Mouse (Mus musculus): ENCODE measurements around the gene Polg2.
"Not testable (repeated sequence)": the region's sequence is repeated elsewhere in the genome, so short reads cannot be mapped to it uniquely, and the experiment has no call there.

Polg2 gene

GRCm38 (mm10) chr11:106789649-106790048 is 10.3 kb upstream of the Polg2 start:
- DNase-seq (ENCODE audit: low read depth, low spot score), result no peak

- DNase-seq (ENCODE audit: low read depth, low spot score), result peak; percentile 99
Measured at GRCm38 (mm10) chr11:106788775-106789459, 9.6 kb upstream of the Polg2 start, which contains the start of the genes Ddx5 and Cep95. TSS of gene Ddx5 (minus strand) at chr11:106789185. TSS of gene Cep95 (plus strand) at chr11:106789252.

DNA sequence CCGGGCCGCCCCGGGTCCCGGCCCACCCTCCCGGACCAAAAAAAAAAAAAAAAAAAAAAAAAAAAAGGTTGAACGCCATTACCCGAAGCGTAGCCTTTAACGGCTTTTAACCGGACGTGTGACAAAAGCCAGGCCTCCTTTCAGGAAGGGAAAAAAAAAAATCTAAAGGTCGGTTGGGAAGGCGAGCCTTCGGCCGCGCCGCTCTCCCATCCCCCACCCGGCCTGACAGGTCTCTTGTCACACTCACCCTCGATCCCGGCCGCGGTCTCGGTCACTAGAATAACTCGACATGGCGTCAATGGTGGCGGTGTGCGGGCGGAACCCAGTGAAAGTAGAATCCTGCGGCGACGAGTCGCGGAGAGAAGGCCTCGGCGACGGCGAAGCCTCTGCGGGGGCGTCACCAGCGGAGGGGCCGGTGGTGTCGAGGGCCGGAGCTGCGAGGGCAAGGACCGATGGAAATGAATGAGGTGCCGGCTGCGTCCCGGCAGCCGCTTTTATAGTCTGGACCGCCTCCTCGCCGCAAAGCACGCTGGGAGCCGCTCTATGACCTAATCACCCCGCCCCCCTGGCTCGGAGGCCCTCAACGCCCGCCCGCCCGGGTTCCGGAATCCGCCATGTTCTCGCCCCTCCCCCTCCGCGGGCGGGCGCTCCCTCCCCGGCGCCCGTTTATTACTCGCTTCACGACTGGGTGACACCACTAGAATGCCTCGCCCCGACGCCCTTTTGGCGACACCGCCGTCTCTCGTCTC is 8.9 kb upstream of the Polg2 start:
- DNase-seq (ENCODE audit: low read depth, low spot score), result peak; percentile 96

DNA sequence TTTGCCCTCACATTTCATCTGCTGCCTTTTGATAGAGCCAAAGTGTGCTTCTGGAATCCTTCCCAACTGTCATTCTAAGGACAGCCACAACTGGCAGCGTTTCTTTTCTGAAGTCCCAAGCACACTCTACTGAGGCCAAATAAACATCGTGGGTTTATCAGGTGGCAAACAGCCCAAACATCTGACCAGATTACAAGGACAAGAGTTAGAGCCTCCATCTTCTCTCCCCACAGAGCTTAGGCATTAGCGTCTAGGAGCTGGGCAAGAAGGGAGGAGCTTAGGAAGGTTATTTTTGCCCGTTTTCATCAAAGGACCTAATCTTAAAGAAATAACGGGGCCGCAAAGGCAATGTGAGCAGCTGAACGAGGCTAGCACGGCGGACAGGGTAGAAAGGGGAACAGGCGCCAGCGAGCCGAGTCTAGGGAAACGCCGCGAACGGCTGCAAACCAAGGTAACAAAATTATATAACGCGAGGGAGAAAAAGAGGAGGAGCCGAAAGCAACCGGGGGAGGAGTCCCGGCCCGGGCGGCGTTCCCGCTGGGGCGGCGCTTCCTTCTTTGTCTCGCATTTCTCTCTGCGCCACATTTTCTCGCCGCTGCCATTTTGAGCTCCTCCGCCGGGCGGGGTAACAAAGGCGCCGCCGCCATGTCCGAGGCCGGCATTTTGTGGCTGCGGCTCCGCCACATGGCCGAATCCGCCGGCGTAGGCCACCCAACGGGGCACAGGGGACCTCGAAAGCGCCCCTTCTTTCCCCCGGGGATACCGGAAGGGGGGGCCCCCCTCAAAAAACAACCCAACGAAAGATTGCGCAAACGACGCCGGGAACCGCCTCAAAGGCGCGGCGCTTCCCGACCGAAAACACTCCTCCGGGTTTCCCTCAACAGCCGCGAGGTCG is 8.0 kb upstream of the Polg2 start:
- DNase-seq (ENCODE audit: low read depth, low spot score), result peak; percentile 81

- DNase-seq (ENCODE audit: low read depth, low spot score), result no peak
Measured at GRCm38 (mm10) chr11:106785043-106785442, 5.7 kb upstream of the Polg2 start.

DNA sequence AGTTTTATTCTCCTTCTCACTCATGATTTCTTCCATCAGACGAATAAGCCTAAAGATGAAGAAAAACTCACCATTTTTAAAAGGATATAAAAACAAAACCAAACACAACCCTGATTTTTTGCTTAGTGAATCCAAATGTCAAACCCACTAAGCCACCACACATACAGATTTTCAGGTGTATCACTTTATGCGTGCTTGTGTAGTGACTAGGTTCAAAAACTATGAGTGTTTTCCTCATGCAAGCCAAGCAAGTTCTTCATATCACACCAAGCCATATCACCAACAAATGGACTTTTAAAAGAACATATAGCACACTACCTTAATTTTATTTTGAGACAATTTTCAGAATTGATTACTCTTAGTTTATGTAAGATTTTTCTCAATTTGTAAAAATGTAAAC is 5.1 kb upstream of the Polg2 start:
- no peak for DNase-seq (ENCODE audit: low read depth, low spot score)

GRCm38 (mm10) chr11:106782841-106783764 is 3.8 kb upstream of the Polg2 start:
- no peak for DNase-seq (ENCODE audit: low read depth, low spot score)

- DNase-seq (ENCODE audit: low read depth, low spot score), result not testable (repeated sequence)
Measured at GRCm38 (mm10) chr11:106782271-106782670, 2.9 kb upstream of the Polg2 start.

DNA sequence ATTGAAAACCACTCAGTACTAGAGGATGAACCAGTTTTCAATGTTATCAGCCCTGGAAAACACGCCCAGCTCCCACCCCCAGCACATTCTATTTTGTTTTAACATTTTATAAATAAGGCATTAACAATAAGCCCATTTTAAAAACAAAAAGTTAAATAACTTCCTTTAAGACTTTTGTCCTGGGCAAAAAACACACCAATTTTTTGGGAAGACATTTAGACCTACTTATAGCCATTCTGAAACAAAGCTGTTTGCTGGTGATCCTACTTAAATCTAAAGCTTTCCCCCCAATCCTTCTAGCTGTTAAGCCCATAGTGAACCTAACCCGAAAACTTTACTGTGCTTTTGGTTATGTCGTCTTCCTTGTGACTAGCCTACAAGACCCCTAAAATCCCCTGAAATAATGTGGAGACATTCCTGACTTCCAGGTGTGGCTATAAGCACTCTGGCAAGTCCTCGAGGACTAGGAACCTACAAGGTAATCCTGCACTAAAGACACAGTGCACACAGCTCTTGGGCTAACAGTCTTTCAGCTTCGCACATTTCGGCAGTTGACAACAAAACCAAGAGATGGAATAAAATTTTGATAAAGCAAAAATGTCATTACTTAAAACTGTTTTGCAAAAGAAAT is 1.4 kb upstream of the Polg2 start:
- no peak for DNase-seq (ENCODE audit: low read depth, low spot score)

- no peak for DNase-seq (ENCODE audit: low read depth, low spot score)
Measured at GRCm38 (mm10) chr11:106780089-106780425, 720 bp upstream of the Polg2 start.

- no peak for DNase-seq (ENCODE audit: low read depth, low spot score)
Measured at GRCm38 (mm10) chr11:106778589-106779387, 549 bp downstream of the Polg2 start.

DNA sequence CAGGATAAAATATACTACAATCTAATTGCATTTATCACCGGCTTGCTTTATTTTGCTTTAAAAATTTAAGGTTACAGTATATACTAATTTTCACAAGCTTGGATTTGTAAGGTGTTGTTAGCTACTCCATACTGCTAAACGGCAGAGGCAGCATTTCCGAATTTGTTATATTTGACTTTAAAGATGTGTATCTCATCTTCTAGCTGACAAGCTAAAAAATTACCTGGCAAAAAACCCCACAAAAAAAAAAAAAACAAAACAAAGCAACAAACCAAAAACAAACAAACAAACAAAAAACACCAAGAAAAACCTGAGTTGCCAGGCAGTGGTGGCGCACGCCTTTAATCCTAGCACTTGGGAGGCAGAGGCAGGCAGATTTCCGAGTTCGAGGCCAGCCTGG is 1.2 kb downstream of the Polg2 start:
- no peak for DNase-seq (ENCODE audit: low read depth, low spot score)

DNA sequence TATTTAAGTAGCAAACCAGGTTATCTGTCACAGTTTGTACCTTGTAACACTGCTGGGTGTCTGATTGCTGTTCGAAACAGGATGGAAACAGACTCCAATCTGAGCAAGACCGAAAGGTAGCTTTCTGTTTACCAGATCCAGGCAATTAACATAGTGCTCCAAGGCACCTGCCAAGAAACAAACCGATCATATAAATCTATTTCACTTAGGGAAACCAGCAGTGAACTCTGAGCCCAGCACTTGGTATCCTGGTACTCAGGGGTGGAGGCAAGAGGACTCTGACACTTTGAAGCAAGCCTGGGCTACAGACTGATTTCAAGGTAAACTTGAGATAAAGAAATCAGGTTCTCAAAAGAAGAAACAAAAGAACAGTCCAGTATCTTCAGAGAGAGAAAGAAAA is 1.9 kb downstream of the Polg2 start:
- DNase-seq (ENCODE audit: low read depth, low spot score), result no peak

- no peak for DNase-seq (ENCODE audit: low read depth, low spot score)
Measured at GRCm38 (mm10) chr11:106776960-106777359, 2.4 kb downstream of the Polg2 start.

DNA sequence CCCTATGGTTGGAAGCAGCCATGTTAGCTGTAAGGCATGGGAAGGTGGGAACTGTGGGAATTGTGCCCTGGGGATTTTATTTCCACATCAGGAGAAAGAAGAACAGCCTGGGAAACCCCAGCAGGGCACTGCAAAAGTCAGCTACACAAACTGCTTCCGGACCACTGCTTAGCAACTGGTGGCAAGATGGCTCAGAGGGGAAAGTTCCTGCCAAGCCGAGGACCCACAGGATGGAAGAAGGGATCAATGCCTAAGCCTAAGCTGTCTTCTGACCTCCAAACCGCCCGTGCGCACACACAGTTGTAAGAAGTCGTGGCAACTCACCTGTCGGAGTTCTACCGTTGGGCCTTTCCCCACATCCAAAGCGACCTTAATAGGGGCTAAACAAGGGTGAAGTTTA is 6.3 kb downstream of the Polg2 start:
- DNase-seq (ENCODE audit: low read depth, low spot score), result no peak

GRCm38 (mm10) chr11:106770195-106770974 is 9.0 kb downstream of the Polg2 start:
- no peak for DNase-seq (ENCODE audit: low read depth, low spot score)

GRCm38 (mm10) chr11:106767516-106767915 is 11.8 kb downstream of the Polg2 start:
- DNase-seq (ENCODE audit: low read depth, low spot score), result peak; percentile 50

- DNase-seq (ENCODE audit: low read depth, low spot score), result no peak
Measured at GRCm38 (mm10) chr11:106766611-106767162, 12.7 kb downstream of the Polg2 start.

DNA sequence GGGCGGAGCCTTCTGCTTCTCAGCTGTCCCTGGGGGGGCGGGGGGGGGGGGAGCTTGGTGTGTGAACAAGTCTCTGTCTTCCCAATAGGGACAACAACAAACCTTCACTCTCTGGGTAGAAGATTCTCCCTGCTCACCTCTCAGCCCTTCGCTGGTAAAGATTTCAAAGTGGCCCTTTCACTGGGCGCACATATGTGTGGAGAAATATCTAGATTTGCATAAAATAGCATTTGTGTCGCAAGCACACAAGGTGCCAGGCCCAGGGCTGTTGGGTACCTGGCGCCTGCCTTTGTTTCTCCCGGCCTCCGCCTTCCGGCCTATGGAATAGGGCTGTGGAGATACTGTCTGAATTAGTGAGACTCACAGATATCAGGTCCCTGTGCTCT is 16.5 kb downstream of the Polg2 start:
- DNase-seq (ENCODE audit: low read depth, low spot score), result no peak
